ENCODE assay signal across 8 mouse cellular contexts in the genomic region with DNA sequence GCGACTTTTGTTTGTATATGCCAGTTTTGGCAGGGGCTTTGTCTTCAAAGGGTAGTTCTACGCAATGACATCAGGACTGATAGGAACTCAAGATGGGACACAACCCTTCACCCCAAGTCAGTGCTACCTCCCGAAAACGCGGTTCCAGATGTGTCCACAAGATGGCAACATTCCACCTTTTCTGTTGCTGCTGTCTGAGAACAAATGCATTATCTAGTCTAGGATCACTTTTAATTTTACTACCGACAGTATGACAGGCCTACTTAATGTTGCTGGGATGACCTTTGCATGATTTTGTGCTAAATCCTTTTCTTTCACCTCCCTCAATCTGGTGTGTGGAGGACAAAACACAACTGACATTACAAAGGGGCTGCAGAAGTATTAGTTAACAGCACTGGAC.
A peak's percentile ranks its signal among the peaks of the same experiment; 100 is the strongest.
DNase-seq lines count a peak whose midpoint lies in the region; ATAC-seq and TF ChIP-seq lines count a peak whose summit lies in the region.
"Had no signal": no experiment of that assay in that cellular context is flagged by ENCODE, and none has a peak within 500 bp of the region (broad histone marks: within the 10 kb centered on the region; RNA-seq: fewer than 3 reads in every experiment).

No protein-coding gene starts in this region.

- peak; percentile 87 for TF ChIP-seq CTCF in layer of hippocampus, adult 2 months (conservative IDR thresholded peaks at IDR 0.05)

- H3K4me1 ChIP-seq in forebrain, embryonic 15.5 days: peaks cover under 1% of the 10 kb centered on the region; the same call in 1 of the 2 replicates
- no peaks in the 10 kb centered on the region for H3K4me1 ChIP-seq in midbrain, embryonic 12.5 days

- H3K36me3 ChIP-seq in forebrain, embryonic 15.5 days: no peaks in the 10 kb centered on the region
- H3K36me3 ChIP-seq in midbrain, embryonic 12.5 days: no peaks in the 10 kb centered on the region
- H3K36me3 ChIP-seq: neural tube, embryonic 13.5 days had no signal

- H3K27me3 ChIP-seq in forebrain, embryonic 15.5 days: no peaks in the 10 kb centered on the region
- no peaks in the 10 kb centered on the region for H3K27me3 ChIP-seq in midbrain, embryonic 12.5 days
- H3K27me3 ChIP-seq: neural tube, embryonic 13.5 days had no signal

- WGBS in forebrain, embryonic 15.5 days: 16% methylated on average over 6 of the region's 6 CpGs
- 15% methylated on average over 6 of the region's 6 CpGs for WGBS in midbrain, embryonic 12.5 days

- H3K4me3 ChIP-seq in forebrain, embryonic 15.5 days: no peak overlapping the region
- no peak overlapping the region for H3K4me3 ChIP-seq in layer of hippocampus, adult 2 months
- no peak overlapping the region for H3K4me3 ChIP-seq in midbrain, embryonic 12.5 days
- H3K4me3 ChIP-seq: neural tube, embryonic 13.5 days had no signal

- no peak overlapping the region for H3K27ac ChIP-seq in forebrain, embryonic 15.5 days (replicated peaks)
- H3K27ac ChIP-seq in layer of hippocampus, adult 2 months: no peak overlapping the region
- H3K27ac ChIP-seq in midbrain, embryonic 12.5 days (replicated peaks): no peak overlapping the region
- H3K27ac ChIP-seq: neural tube, embryonic 13.5 days had no signal

- no peak overlapping the region for H3K9ac ChIP-seq in forebrain, embryonic 15.5 days (replicated peaks)
- H3K9ac ChIP-seq in midbrain, embryonic 12.5 days (replicated peaks): no peak overlapping the region
- H3K9ac ChIP-seq: neural tube, embryonic 13.5 days had no signal

- H3K4me2 ChIP-seq in forebrain, embryonic 15.5 days (replicated peaks): no peak overlapping the region
- no peak overlapping the region for H3K4me2 ChIP-seq in midbrain, embryonic 12.5 days (replicated peaks)
- H3K4me2 ChIP-seq: neural tube, embryonic 13.5 days had no signal

- ATAC-seq in forebrain, embryonic 15.5 days (replicated peaks): 0 out of 2 replicates have a peak, but pooled peaks have one; percentile 35
- peak; percentile 61 for ATAC-seq in midbrain, embryonic 12.5 days (ENCODE audit: low FRiP score, low read depth)

- no peaks in the 10 kb centered on the region for H3K9me3 ChIP-seq in forebrain, embryonic 15.5 days
- H3K9me3 ChIP-seq in midbrain, embryonic 12.5 days: no peaks in the 10 kb centered on the region
- H3K9me3 ChIP-seq: neural tube, embryonic 13.5 days had no signal

- DNase-seq in urinary bladder, postnatal 25 days (ENCODE audit: low spot score): peak; percentile 8
- DNase-seq in urinary bladder, postnatal 10 days (ENCODE audit: low spot score): no peak
- peak; percentile 30 for DNase-seq in cerebellum, adult 11 months
- peak; percentile 53 to 79 for DNase-seq in layer of hippocampus, adult 2 months (ENCODE audit: low spot score in 2 of 2)
- no peak for DNase-seq in spleen, adult 12 weeks (ENCODE audit: low spot score)

Comparison
In these comparisons a context has a peak if more than half of its experiments do, and no peak if none do; other contexts are left out.
1. DNase-seq: peak in urinary bladder, postnatal 25 days (single experiment), cerebellum, adult 11 months (single experiment) and layer of hippocampus, adult 2 months (2 of 2); none in urinary bladder, postnatal 10 days (single experiment) and spleen, adult 12 weeks (single experiment).